In the genomic region with DNA sequence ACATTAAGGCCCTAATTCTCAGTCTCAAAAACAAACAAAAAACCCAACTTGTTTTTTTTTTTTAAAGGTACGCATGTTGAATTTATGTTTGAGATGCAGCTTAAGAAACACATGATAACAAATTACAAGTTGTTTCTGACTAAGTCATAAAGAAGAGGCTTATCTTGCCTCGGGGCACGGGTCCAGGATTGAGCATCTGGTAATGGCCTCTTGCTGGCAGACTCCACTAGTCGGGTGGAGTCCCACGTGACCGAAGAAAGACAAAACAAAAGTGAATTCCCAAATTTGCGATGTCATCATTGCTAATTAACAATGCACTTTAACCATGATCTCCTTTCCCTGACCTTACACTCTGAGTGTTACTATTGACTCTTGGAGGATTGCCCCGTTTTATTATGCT, we compare ENCODE assay signal across 9 mouse cellular contexts. TPM values are rescaled to one million over a fixed set of nuclear protein-coding genes. Genes with fewer than 3 reads are reported as not detected.
DNase-seq lines count a peak whose midpoint lies in the region; ATAC-seq and TF ChIP-seq lines count a peak whose summit lies in the region.
"Had no signal": no experiment of that assay in that cellular context is flagged by ENCODE, and none has a peak within 500 bp of the region (broad histone marks: within the 10 kb centered on the region; RNA-seq: fewer than 3 reads in every experiment).

No protein-coding gene starts in this region.

- H3K9me3 ChIP-seq in embryonic facial prominence, embryonic 14.5 days (ENCODE audit: control insufficient read depth, low read length) = peaks cover 8% of the 10 kb centered on the region; the same call in 1 of the 2 replicates
- H3K9me3 ChIP-seq in embryonic facial prominence, embryonic 10.5 days = peaks cover 13% of the 10 kb centered on the region
- H3K9me3 ChIP-seq in stomach, postnatal 0 days (ENCODE audit: control insufficient read depth, low read length) = 0 out of 2 replicates have a peak, but pooled peaks cover 3% of the 10 kb centered on the region

- no peak overlapping the region for H3K4me2 ChIP-seq in embryonic facial prominence, embryonic 14.5 days (ENCODE audit: low read depth, low read length)
- no peak overlapping the region for H3K4me2 ChIP-seq in stomach, postnatal 0 days (replicated peaks; ENCODE audit: low read depth)

- no peak for TF ChIP-seq EP300 in stomach, postnatal 0 days (optimal IDR thresholded peaks at IDR 0.05)

- H3K4me1 ChIP-seq in embryonic facial prominence, embryonic 14.5 days (ENCODE audit: control insufficient read depth, insufficient read depth, low read length) = no peaks in the 10 kb centered on the region
- H3K4me1 ChIP-seq in embryonic facial prominence, embryonic 10.5 days = no peaks in the 10 kb centered on the region
- H3K4me1 ChIP-seq in stomach, postnatal 0 days (replicated peaks; ENCODE audit: control insufficient read depth, insufficient read depth) = 0 out of 2 replicates have a peak, but pooled peaks cover 3% of the 10 kb centered on the region

- H3K4me3 ChIP-seq in embryonic facial prominence, embryonic 14.5 days (ENCODE audit: low read depth, low read length) = no peak overlapping the region
- no peak overlapping the region for H3K4me3 ChIP-seq in embryonic facial prominence, embryonic 10.5 days
- no peak overlapping the region for H3K4me3 ChIP-seq in stomach, postnatal 0 days (ENCODE audit: low read depth, low read length)

- 74% methylated on average over 8 of the region's 8 CpGs for WGBS in embryonic facial prominence, embryonic 14.5 days
- WGBS in embryonic facial prominence, embryonic 10.5 days = 88% methylated on average over 8 of the region's 8 CpGs
- WGBS in stomach, postnatal 0 days = 58% methylated on average over 8 of the region's 8 CpGs

- no peak for ATAC-seq in embryonic facial prominence, embryonic 14.5 days (ENCODE audit: low read depth)
- no peak for ATAC-seq in stomach, postnatal 0 days (ENCODE audit: low FRiP score, low TSS enrichment)

- peak; percentile 50 for DNase-seq in embryonic facial prominence, embryonic 14.5 days (ENCODE audit: low spot score)
- DNase-seq in embryonic facial prominence, embryonic 10.5 days (ENCODE audit: low spot score) = no peak
- peak; percentile 82 for DNase-seq in urinary bladder, postnatal 14 days (ENCODE audit: low spot score)
- no peak for DNase-seq in urinary bladder, postnatal 10 days (ENCODE audit: low spot score)
- peak; percentile 85 for DNase-seq in heart, postnatal 4 days
- no peak for DNase-seq in natural killer cell, adult 2 months (ENCODE audit: low spot score in 2 of 2)
- no peak for DNase-seq in thymus, adult 18-20 months
- DNase-seq in stomach, postnatal 0 days (ENCODE audit: low spot score) = no peak

- no peak overlapping the region for H3K27ac ChIP-seq in embryonic facial prominence, embryonic 14.5 days (replicated peaks; ENCODE audit: low read depth, low read length)
- no peak overlapping the region for H3K27ac ChIP-seq in embryonic facial prominence, embryonic 10.5 days (replicated peaks)
- H3K27ac ChIP-seq in stomach, postnatal 0 days (replicated peaks) = no peak overlapping the region

- no peaks in the 10 kb centered on the region for H3K27me3 ChIP-seq in embryonic facial prominence, embryonic 14.5 days (replicated peaks; ENCODE audit: control insufficient read depth, insufficient read depth, low read length)
- no peaks in the 10 kb centered on the region for H3K27me3 ChIP-seq in embryonic facial prominence, embryonic 10.5 days (replicated peaks; ENCODE audit: low read depth, poor library complexity, severe bottlenecking)
- no peaks in the 10 kb centered on the region for H3K27me3 ChIP-seq in stomach, postnatal 0 days (ENCODE audit: control insufficient read depth, insufficient read depth, low read length)
- H3K27me3 ChIP-seq: CH12.LX had no signal

- no peaks in the 10 kb centered on the region for H3K36me3 ChIP-seq in embryonic facial prominence, embryonic 14.5 days (ENCODE audit: control insufficient read depth, insufficient read depth, low read length)
- no peaks in the 10 kb centered on the region for H3K36me3 ChIP-seq in embryonic facial prominence, embryonic 10.5 days (replicated peaks)
- no peaks in the 10 kb centered on the region for H3K36me3 ChIP-seq in stomach, postnatal 0 days (ENCODE audit: control insufficient read depth, insufficient read depth, low read length)

- TF ChIP-seq CTCF in stomach, postnatal 0 days (IDR thresholded peaks at IDR 0.05; ENCODE audit: low read depth) = no peak

- no peak overlapping the region for H3K9ac ChIP-seq in embryonic facial prominence, embryonic 14.5 days (ENCODE audit: low read depth, low read length)
- no peak overlapping the region for H3K9ac ChIP-seq in stomach, postnatal 0 days (ENCODE audit: low read length)

RNA-seq across cellular contexts. Expression of a gene that starts 6.8 kb away (rescaled TPM):
- polyA plus RNA-seq in embryonic facial prominence, embryonic 14.5 days (2014; fragmentation: Nextera tagmentation; extraction: Ambion mirVana) = 3.1 and 3.9 TPM in 2 replicates
- 0.75 and 0.77 TPM in 2 replicates for polyA plus RNA-seq in embryonic facial prominence, embryonic 10.5 days (2016; fragmentation: Nextera tagmentation; extraction: Ambion mirVana)
- total RNA-seq in heart, postnatal 4 days (2021) = 1 to 10 TPM; 8.4 to 9.3 TPM
- polyA plus RNA-seq in stomach, postnatal 0 days (2015; fragmentation: Nextera tagmentation; extraction: Ambion mirVana) = 2.6 and 2.8 TPM in 2 replicates
- total RNA-seq: CH12.LX had no signal

RNA-seq across cellular contexts. Expression of a gene that starts 34.6 kb away (rescaled TPM):
- 0.39 and 1.4 TPM in 2 replicates for polyA plus RNA-seq in embryonic facial prominence, embryonic 14.5 days (2014; fragmentation: Nextera tagmentation; extraction: Ambion mirVana)
- polyA plus RNA-seq in embryonic facial prominence, embryonic 10.5 days (2016; fragmentation: Nextera tagmentation; extraction: Ambion mirVana) = 1.5 and 2.3 TPM in 2 replicates
- under 1 TPM in 1 of 2 experiments, not detected in 1; 0.38 TPM for total RNA-seq in heart, postnatal 4 days (2021)
- polyA plus RNA-seq in stomach, postnatal 0 days (2015; fragmentation: Nextera tagmentation; extraction: Ambion mirVana) = 1.9 and 2.1 TPM in 2 replicates

RNA-seq across cellular contexts. Expression of a gene that starts 35.9 kb away (rescaled TPM):
- polyA plus RNA-seq in embryonic facial prominence, embryonic 14.5 days (2014; fragmentation: Nextera tagmentation; extraction: Ambion mirVana) = 5.7 and 7.9 TPM in 2 replicates
- 1.6 and 2.3 TPM in 2 replicates for polyA plus RNA-seq in embryonic facial prominence, embryonic 10.5 days (2016; fragmentation: Nextera tagmentation; extraction: Ambion mirVana)
- total RNA-seq in heart, postnatal 4 days (2021) = 1 to 10 TPM; 1.5 TPM
- 0.73 and 0.93 TPM in 2 replicates for polyA plus RNA-seq in stomach, postnatal 0 days (2015; fragmentation: Nextera tagmentation; extraction: Ambion mirVana)
- total RNA-seq: CH12.LX had no signal

RNA-seq across cellular contexts. Expression of a gene that starts 47.8 kb away (rescaled TPM):
- 7.1 and 7.4 TPM in 2 replicates for polyA plus RNA-seq in embryonic facial prominence, embryonic 14.5 days (2014; fragmentation: Nextera tagmentation; extraction: Ambion mirVana)
- 1.6 and 1.8 TPM in 2 replicates for polyA plus RNA-seq in embryonic facial prominence, embryonic 10.5 days (2016; fragmentation: Nextera tagmentation; extraction: Ambion mirVana)
- total RNA-seq in heart, postnatal 4 days (2021) = 1 to 10 TPM; 4.7 to 4.9 TPM
- polyA plus RNA-seq in stomach, postnatal 0 days (2015; fragmentation: Nextera tagmentation; extraction: Ambion mirVana) = 12.2 and 14.1 TPM in 2 replicates

Comparison
In these comparisons a context has a peak if more than half of its experiments do, and no peak if none do; other contexts are left out.
1. DNase-seq: peak in embryonic facial prominence, embryonic 14.5 days (single experiment), urinary bladder, postnatal 14 days (single experiment) and heart, postnatal 4 days (single experiment); none in embryonic facial prominence, embryonic 10.5 days (single experiment), urinary bladder, postnatal 10 days (single experiment), natural killer cell, adult 2 months (0 of 2), thymus, adult 18-20 months (0 of 2) and stomach, postnatal 0 days (single experiment).